Mouse (Mus musculus): ENCODE results near the gene Bahcc1.

Bahcc1 gene

GRCm38 (mm10) chr11:120296305-120297144 lies 63.8 kb downstream of the Bahcc1 start:
- DNase-seq (ENCODE audit: low spot score in 2 of 2), result no peak

GRCm38 (mm10) chr11:120297767-120298166 lies 65.0 kb downstream of the Bahcc1 start:
- no peak for DNase-seq (ENCODE audit: low spot score in 2 of 2)

GRCm38 (mm10) chr11:120298441-120299141 lies 65.8 kb downstream of the Bahcc1 start:
- DNase-seq (ENCODE audit: low spot score in 2 of 2), result no peak

DNA sequence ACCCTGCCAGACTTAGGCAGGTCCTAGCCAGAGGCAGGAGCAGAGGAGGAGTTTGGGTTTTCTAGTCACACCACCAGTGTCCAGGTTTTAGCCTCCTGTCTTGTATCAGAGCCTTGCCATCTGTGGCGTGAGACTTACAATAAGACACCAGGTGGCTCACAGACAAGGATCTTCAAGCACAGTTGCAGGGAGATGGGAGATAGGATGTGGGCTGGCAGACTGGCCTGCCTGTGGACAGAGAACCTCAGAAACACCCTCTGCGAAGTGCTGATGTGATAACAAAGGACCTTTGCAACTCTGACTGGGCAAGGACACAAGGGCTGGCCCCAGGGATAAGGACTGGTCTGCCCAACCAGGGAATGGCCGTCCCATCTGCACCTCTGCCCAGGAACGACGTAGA lies 66.7 kb downstream of the Bahcc1 start:
- DNase-seq (ENCODE audit: low spot score in 2 of 2), result no peak

GRCm38 (mm10) chr11:120303119-120303518 lies 70.4 kb downstream of the Bahcc1 start:
- DNase-seq (ENCODE audit: low spot score in 2 of 2), result no peak

DNA sequence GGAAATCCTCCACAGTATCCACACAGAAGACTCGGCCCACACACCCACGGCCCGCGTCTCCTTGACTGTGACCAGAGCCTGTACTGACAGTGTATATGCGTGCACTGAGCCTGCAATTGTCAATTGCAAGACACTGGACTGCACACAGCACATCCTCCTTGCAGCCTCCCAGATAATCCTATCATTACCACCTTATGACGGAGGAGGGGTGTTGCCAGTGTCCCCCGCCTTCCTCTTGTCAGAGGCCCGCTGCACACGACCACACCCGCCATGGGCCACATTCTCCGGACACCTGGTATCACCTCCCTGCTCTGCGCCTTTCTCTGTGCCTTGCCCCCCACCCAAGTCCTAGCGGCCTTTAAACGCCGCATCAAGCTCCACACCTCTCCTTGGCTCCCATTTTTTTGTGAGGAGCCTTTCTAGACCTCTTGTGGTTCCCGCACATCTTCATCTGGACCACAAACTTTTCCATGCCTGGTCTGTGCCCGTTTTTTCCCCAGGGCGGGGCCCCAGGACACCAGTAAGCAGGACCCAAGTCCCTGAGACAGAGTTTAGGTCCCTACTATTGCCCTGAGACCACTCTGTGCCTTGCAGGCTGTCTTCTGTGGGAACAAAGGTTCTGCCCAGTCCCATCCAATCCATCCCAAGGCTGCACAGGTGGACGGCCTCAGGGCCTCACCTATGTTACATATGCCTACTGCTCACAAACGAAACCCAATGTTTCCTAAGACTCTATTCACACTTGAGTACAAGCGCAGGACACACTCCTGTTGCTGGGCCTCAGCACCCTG lies 71.0 kb downstream of the Bahcc1 start:
- DNase-seq (ENCODE audit: low spot score in 2 of 2), result peak in 1 of 2 experiments; percentile 52

- peak in 1 of 2 experiments; percentile 49 for DNase-seq (ENCODE audit: low spot score in 2 of 2)
These were observed 71.6 kb downstream of the Bahcc1 start for GRCm38 (mm10) chr11:120304350-120304694.

DNA sequence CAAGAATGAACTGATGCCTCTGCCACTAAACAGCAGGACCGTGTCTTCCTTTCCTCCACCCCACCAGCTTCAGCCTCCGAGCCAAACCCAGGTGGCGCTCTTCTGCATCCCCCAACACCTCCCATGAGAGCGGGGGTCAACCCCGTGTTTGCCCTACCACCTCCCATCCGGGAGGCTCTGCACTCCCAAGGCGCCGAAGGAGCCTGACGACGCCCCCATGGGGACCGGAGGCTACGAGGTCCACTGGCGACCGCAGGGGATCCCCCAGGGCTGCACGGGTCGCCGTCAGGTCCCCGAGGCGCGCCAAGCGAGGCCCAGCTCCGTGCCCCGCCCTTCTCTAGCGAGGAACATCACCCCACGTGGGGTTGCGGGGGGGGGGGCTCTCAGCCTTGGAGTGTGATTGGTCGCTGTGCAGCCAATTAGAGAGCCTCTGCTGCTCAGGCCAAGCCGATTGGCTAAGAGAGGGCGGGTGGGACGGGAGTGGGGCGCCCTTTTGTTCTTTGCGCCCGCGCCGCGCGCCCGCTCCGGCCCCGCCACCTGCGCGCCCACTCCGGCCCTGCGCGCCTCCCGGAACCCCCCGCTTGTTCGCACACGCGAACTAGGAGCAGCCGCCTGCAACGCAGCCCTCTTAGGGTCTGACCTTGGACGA lies 72.3 kb downstream of the Bahcc1 start:
- DNase-seq (ENCODE audit: low spot score in 2 of 2), result peak; percentile 85 to 87

DNA sequence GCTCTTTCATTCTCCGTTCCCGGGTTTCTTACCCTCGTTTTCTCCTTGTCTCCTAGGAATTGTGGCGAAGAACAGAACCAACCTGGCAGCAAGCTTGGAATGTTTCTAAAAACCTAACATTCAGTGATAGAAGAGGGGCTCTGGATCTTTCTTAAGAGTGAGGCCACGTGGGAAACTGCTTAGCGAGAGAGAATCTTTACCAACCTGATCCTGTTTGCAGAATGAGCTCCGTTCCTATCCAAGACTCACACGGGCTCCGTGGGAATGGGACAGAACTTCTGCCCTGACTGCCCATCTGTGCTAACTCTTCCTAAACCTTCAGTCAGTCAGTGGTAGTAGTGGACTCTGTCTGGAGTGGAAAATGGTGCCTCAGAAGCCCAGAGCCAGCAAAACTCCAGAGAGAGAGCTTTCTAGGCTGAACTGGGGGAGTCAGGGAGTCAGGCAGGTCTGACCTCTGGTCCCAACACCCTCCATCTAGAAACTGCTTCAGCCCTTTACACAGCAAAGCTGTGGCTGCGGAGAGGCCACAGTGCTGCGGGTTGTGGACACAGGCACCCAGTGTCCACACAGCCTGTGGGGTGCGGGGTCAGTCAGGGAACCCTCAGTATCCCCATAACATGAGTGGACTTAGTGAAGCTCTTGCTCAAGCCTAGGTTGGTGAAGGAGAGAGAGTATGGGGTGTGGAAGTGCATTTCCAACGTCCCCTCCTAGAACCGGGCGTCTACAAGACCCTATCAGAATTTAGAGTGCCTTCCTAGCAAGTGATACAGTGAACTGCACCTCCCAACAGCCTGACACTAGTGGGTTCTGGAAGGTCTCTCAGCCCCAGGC lies 73.0 kb downstream of the Bahcc1 start:
- DNase-seq (ENCODE audit: low spot score in 2 of 2), result peak in 1 of 2 experiments; percentile 21

- peak in 1 of 2 experiments; percentile 18 for DNase-seq (ENCODE audit: low spot score in 2 of 2)
These were observed 73.8 kb downstream of the Bahcc1 start for GRCm38 (mm10) chr11:120306366-120307131.

- DNase-seq (ENCODE audit: low spot score in 2 of 2), result peak in 1 of 2 experiments; percentile 18
These were observed 74.3 kb downstream of the Bahcc1 start for GRCm38 (mm10) chr11:120307132-120307413.

- DNase-seq (ENCODE audit: low spot score in 2 of 2), result peak; percentile 87 to 91
These were observed 75.1 kb downstream of the Bahcc1 start for GRCm38 (mm10) chr11:120307566-120308430.

DNA sequence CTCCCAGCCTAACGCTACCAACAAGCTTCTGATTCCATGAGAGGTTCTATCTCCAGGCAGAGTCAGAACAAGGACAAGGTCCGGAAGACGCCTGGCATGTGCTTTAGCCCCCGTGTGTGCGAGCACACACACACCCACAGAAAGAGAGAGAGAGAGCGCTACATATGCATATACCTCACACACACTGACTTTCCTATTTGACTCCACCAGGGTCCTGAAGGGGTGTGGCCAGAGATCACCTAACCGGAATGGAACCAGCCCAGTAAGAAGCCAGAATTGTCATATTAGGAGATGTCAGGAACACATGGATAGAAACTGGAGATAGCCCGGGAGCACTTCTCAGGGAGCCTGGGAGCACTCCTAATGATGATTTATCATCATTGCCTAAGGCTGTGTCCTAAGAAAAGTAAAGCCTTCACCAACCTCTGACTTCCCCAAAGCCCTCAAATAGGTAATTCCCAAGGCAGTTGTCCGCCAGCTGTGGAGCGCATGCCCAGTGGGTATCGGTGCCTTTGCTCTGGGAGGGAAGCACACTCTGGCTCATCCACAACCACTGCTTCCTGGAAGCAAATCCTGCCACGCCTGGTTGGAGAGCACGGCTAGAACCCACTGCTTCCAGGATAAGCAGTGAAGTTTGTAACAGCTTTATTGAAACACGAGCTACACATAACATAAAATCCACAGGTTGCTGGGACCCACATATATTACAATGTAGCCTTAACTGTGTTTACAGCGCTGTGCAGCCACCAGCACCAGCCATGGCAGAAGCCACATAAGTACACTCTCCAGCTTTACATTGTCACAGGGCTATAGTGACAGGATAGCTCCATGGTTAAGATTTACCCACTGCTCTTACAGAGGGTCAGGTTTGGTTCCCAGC lies 75.9 kb downstream of the Bahcc1 start:
- DNase-seq (ENCODE audit: low spot score in 2 of 2), result no peak

- peak; percentile 60 to 82 for DNase-seq (ENCODE audit: low spot score in 2 of 2)
These were observed 78.1 kb downstream of the Bahcc1 start for GRCm38 (mm10) chr11:120310813-120311312.

DNA sequence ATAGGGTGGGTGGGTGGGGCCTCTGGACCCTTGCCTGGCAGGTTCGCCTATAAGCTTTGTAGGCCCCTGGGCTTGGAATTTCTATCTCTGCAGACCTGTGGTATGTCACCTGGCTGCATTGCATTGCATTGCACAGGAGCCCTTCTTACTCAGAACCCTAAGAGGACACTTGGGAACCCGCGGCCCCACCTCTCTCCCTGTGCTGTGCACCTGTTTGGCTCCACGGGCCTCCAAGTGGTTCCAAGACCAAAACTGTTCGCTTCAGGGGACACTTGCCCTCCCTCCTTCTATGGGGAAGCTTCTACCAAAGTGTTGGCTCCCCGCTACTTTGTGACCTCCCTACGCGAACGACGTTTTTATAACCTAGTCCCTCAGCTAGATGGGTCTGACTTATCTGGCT lies 78.8 kb downstream of the Bahcc1 start:
- no peak for DNase-seq (ENCODE audit: low spot score in 2 of 2)

- DNase-seq (ENCODE audit: low spot score in 2 of 2), result no peak
These were observed 79.3 kb downstream of the Bahcc1 start for GRCm38 (mm10) chr11:120312069-120312468.

DNA sequence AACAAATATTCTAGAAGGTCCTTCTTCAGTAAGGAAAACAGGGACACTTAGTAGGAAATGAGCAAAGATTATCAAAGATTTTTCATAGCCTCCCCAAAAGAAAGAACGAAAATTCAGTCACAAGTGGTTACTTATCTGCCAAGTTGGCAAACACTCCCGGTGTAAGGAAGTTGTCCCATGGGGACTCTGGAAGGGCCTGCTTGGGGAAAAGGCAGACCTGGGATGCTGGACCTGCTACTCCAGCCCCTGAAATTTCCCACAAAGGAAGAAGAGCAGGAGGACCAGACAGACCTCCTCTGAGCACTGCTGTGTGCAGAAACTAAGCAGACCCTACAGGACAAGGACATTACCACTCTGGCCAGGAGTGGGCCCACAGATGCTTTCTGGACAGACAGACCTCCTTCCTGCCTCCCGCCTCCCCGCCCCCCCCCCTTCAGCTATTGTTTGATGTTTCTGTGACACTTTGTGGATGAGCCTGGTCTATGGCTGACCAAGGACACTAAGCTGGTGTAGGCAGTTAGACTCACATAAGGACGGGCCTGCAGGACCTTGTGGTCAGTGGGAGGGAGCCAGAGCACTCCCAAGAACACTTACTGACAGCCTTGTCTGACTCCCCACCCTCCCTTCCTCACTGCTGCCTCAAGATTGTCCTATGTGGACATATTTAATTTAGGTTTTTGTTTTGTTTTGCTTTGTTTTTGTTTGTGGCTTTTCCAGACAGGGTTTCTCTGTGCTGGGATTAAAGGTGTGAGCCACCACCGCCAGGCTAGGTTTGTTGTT lies 81.3 kb downstream of the Bahcc1 start:
- DNase-seq (ENCODE audit: low spot score in 2 of 2), result no peak
